ENCODE assay signal across 8 mouse cellular contexts in the genomic region with DNA sequence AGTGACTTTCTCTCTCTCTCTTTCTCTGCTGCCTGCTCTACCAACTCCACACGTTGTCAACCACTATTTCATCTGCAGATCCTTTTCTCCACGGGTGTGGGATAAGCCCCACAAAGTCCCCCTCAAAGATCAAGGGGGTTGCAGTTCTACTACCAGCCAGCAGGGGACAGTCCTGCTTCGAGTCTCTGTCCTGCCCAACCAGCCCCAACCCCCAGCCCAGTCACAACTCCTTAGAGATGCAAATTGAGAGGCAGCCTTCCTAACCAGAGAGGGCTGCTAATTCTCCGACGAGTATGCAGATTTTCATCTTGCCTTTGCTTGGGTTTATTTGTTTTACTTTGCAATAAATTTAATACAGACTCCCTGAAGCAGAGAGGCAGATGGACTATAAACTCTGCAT. TPM values are rescaled to one million over a fixed set of nuclear protein-coding genes. Genes with fewer than 3 reads are reported as not detected.
DNase-seq lines count a peak whose midpoint lies in the region; ATAC-seq and TF ChIP-seq lines count a peak whose summit lies in the region.

No protein-coding gene starts in this region.

- no peak overlapping the region for H3K4me2 ChIP-seq in kidney, embryonic 14.5 days (replicated peaks; ENCODE audit: low read depth, low read length)
- no peak overlapping the region for H3K4me2 ChIP-seq in neural tube, embryonic 13.5 days
- H3K4me2 ChIP-seq in stomach, postnatal 0 days (replicated peaks; ENCODE audit: low read depth): no peak overlapping the region

- H3K36me3 ChIP-seq in kidney, embryonic 14.5 days (ENCODE audit: control insufficient read depth, insufficient read depth, low read length): no peaks in the 10 kb centered on the region
- no peaks in the 10 kb centered on the region for H3K36me3 ChIP-seq in liver, adult 2 months (ENCODE audit: control insufficient read depth, insufficient read depth, low read length)
- H3K36me3 ChIP-seq in neural tube, embryonic 13.5 days: no peaks in the 10 kb centered on the region
- no peaks in the 10 kb centered on the region for H3K36me3 ChIP-seq in stomach, postnatal 0 days (ENCODE audit: control insufficient read depth, insufficient read depth, low read length)

- DNase-seq in 3T3-L1 (ENCODE audit: low read depth, low spot score) (peak; percentile 58), ZHBTc4 (ENCODE audit: low read depth, low spot score) (peak; percentile 90)
- peak; percentile 88 for DNase-seq in embryo, embryonic 10.5 days (ENCODE audit: low spot score)
- DNase-seq in gastrocnemius, postnatal 4 days (ENCODE audit: low spot score in 2 of 2): peak; percentile 35 to 60
- DNase-seq in liver, adult 2 months (ENCODE audit: extremely low read depth, low read depth, low spot score): peak; percentile 9
- DNase-seq in stomach, postnatal 0 days (ENCODE audit: low spot score): peak; percentile 50

- 1% methylated on average over 5 of the region's 5 CpGs for WGBS in kidney, embryonic 14.5 days
- WGBS in liver, adult 2 months: 4% methylated on average over 5 of the region's 5 CpGs
- WGBS in neural tube, embryonic 13.5 days: 1% methylated on average over 5 of the region's 5 CpGs
- 5% methylated on average over 5 of the region's 5 CpGs for WGBS in stomach, postnatal 0 days

- peak; percentile 92 for TF ChIP-seq CTCF in liver, adult 2 months (IDR thresholded peaks at IDR 0.05; ENCODE audit: low read depth, low read length)
- peak; percentile 91 for TF ChIP-seq CTCF in stomach, postnatal 0 days (IDR thresholded peaks at IDR 0.05; ENCODE audit: low read depth)

- no peak overlapping the region for H3K27ac ChIP-seq in kidney, embryonic 14.5 days (ENCODE audit: low read depth, low read length)
- H3K27ac ChIP-seq in liver, adult 2 months (replicated peaks; ENCODE audit: insufficient read depth, low read depth, low read length): no peak overlapping the region
- peak overlapping the region; percentile 18 for H3K27ac ChIP-seq in neural tube, embryonic 13.5 days (replicated peaks)
- no peak overlapping the region for H3K27ac ChIP-seq in stomach, postnatal 0 days (replicated peaks)

- H3K79me2 ChIP-seq in liver, adult 2 months (ENCODE audit: control insufficient read depth, insufficient read depth, low read length): no peaks in the 10 kb centered on the region

- no peaks in the 10 kb centered on the region; the same call in 1 of the 2 replicates for H3K4me1 ChIP-seq in kidney, embryonic 14.5 days (ENCODE audit: control insufficient read depth, insufficient read depth, low read length)
- 0 out of 2 replicates have a peak, but pooled peaks cover 1% of the 10 kb centered on the region for H3K4me1 ChIP-seq in liver, adult 2 months (ENCODE audit: control insufficient read depth, insufficient read depth, low read length)
- H3K4me1 ChIP-seq in neural tube, embryonic 13.5 days (replicated peaks): peaks cover 59% of the 10 kb centered on the region
- H3K4me1 ChIP-seq in stomach, postnatal 0 days (replicated peaks; ENCODE audit: control insufficient read depth, insufficient read depth): no peaks in the 10 kb centered on the region

- no peaks in the 10 kb centered on the region for H3K27me3 ChIP-seq in kidney, embryonic 14.5 days (ENCODE audit: control insufficient read depth, insufficient read depth, low read length)
- no peaks in the 10 kb centered on the region for H3K27me3 ChIP-seq in liver, adult 2 months (ENCODE audit: control insufficient read depth, insufficient read depth, low read length)
- H3K27me3 ChIP-seq in neural tube, embryonic 13.5 days: peaks cover 6% of the 10 kb centered on the region; the same call in 1 of the 2 replicates
- no peaks in the 10 kb centered on the region for H3K27me3 ChIP-seq in stomach, postnatal 0 days (ENCODE audit: control insufficient read depth, insufficient read depth, low read length)

- H3K4me3 ChIP-seq in kidney, embryonic 14.5 days (ENCODE audit: low read length): no peak overlapping the region
- no peak overlapping the region for H3K4me3 ChIP-seq in liver, adult 2 months (ENCODE audit: insufficient read depth, low read depth, low read length)
- H3K4me3 ChIP-seq in neural tube, embryonic 13.5 days: no peak overlapping the region
- no peak overlapping the region for H3K4me3 ChIP-seq in stomach, postnatal 0 days (ENCODE audit: low read depth, low read length)

- no peak overlapping the region for H3K9ac ChIP-seq in kidney, embryonic 14.5 days (ENCODE audit: low read depth, low read length)
- H3K9ac ChIP-seq in liver, adult 2 months (ENCODE audit: low read depth, low read length): no peak overlapping the region
- H3K9ac ChIP-seq in neural tube, embryonic 13.5 days: no peak overlapping the region
- no peak overlapping the region for H3K9ac ChIP-seq in stomach, postnatal 0 days (ENCODE audit: low read length)

- TF ChIP-seq EP300 in stomach, postnatal 0 days (optimal IDR thresholded peaks at IDR 0.05): no peak

- no peak for TF ChIP-seq POLR2A in liver, adult 2 months (IDR thresholded peaks at IDR 0.05; ENCODE audit: extremely low read depth, insufficient read depth, low read length)

- peak; percentile 68 for ATAC-seq in kidney, embryonic 14.5 days (ENCODE audit: low FRiP score, low TSS enrichment)
- peak; percentile 76 for ATAC-seq in neural tube, embryonic 13.5 days (ENCODE audit: low read depth)
- ATAC-seq in stomach, postnatal 0 days (ENCODE audit: low FRiP score, low TSS enrichment): peak; percentile 51; the same call in 1 of the 2 replicates

- no peaks in the 10 kb centered on the region for H3K9me3 ChIP-seq in kidney, embryonic 14.5 days (ENCODE audit: control insufficient read depth, low read length)
- H3K9me3 ChIP-seq in neural tube, embryonic 13.5 days: no peaks in the 10 kb centered on the region
- H3K9me3 ChIP-seq in stomach, postnatal 0 days (ENCODE audit: control insufficient read depth, low read length): no peaks in the 10 kb centered on the region

RNA-seq across cellular contexts. Expression of gene Pknox2, which starts 29.9 kb away (rescaled TPM):
- 10 to 100 TPM; 24.6 to 28.4 TPM for total RNA-seq in gastrocnemius, postnatal 4 days (2021)
- 5.4 and 5.5 TPM in 2 replicates for polyA plus RNA-seq in kidney, embryonic 14.5 days (2014; fragmentation: Nextera tagmentation; extraction: Ambion mirVana)
- 0.09 and 0.13 TPM in 2 replicates for total RNA-seq in liver, adult 2 months (2014; rRNA removed)
- polyA plus RNA-seq in liver, adult 2 months (2012; rRNA removed): 0.42 and 0.46 TPM in 2 replicates
- 59.2 and 65.0 TPM in 2 replicates for polyA plus RNA-seq in neural tube, embryonic 13.5 days (2015; fragmentation: Nextera tagmentation; extraction: Ambion mirVana)
- polyA plus RNA-seq in stomach, postnatal 0 days (2015; fragmentation: Nextera tagmentation; extraction: Ambion mirVana): 2.4 and 3.3 TPM in 2 replicates

RNA-seq across cellular contexts. Expression of gene Tmem218, which starts 30.9 kb away (rescaled TPM):
- total RNA-seq in gastrocnemius, postnatal 4 days (2021): 1 to 10 TPM; 3.8 to 4.2 TPM
- 12.2 and 13.6 TPM in 2 replicates for polyA plus RNA-seq in kidney, embryonic 14.5 days (2014; fragmentation: Nextera tagmentation; extraction: Ambion mirVana)
- total RNA-seq in liver, adult 2 months (2014; rRNA removed): 1.4 and 2.1 TPM in 2 replicates
- 1.1 and 1.9 TPM in 2 replicates for polyA plus RNA-seq in liver, adult 2 months (2012; rRNA removed)
- 12.2 and 12.5 TPM in 2 replicates for polyA plus RNA-seq in neural tube, embryonic 13.5 days (2015; fragmentation: Nextera tagmentation; extraction: Ambion mirVana)
- 7.3 and 7.4 TPM in 2 replicates for polyA plus RNA-seq in stomach, postnatal 0 days (2015; fragmentation: Nextera tagmentation; extraction: Ambion mirVana)

Comparison
In these comparisons a context has a peak if more than half of its experiments do, and no peak if none do; other contexts are left out.
1. DNase-seq: peak in every context shown above with its lines; median percentile 90 in ZHBTc4; 88 in embryo, embryonic 10.5 days; 58 in 3T3-L1; 50 in stomach, postnatal 0 days; 48 in gastrocnemius, postnatal 4 days; 9 in liver, adult 2 months.